Mouse (Mus musculus) thymus, postnatal 10 days (tissue): ENCODE measurements at regions not wholly inside any gene's neighbourhood (a gene's known extent, or its start where the extent isn't known, plus 50 kb on each side); places are given as distances from the start of the nearest gene placed in this dataset.
"Not testable (repeated sequence)": the region's sequence is repeated elsewhere in the genome, so short reads cannot be mapped to it uniquely, and the experiment has no call there.

Experiments
- DNase-seq, 2 experiments: peaks; one replicate each; pipeline ENCODE4 v3.0.0; 2021; ENCODE audit warnings: low spot score in 2 of 2

- not testable (repeated sequence) for DNase-seq
These were observed 84.3 kb downstream of the 1810013L24Rik start for GRCm38 (mm10) chr16:8914183-8914582.

DNA sequence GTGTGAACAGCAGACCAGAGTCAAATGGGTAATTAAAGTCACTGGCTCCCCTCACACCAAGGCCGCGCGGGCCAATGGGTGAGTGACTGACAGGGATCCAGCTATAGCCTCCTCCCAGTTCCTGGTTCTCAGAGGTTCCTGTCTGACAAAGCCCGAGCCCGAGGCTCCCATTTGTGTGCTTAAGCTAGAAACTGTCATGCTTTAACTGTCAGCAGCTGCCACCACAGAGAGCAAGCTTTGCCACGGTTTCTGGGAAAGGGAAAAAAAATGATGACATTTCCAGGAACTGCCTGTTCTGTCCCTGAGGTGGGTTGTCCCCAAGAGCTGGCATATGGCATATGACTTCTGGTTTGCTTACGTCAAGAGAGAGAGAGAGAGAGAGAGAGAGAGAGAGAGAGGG is 86.2 kb downstream of the 1810013L24Rik start:
- DNase-seq = no peak

GRCm38 (mm10) chr16:8918741-8919535 is 89.0 kb downstream of the 1810013L24Rik start:
- DNase-seq = no peak

GRCm38 (mm10) chr16:8924732-8925131 is 94.8 kb downstream of the 1810013L24Rik start:
- no peak for DNase-seq

- no peak for DNase-seq
These were observed 102.1 kb downstream of the 1810013L24Rik start for GRCm38 (mm10) chr16:8931961-8932360.

DNA sequence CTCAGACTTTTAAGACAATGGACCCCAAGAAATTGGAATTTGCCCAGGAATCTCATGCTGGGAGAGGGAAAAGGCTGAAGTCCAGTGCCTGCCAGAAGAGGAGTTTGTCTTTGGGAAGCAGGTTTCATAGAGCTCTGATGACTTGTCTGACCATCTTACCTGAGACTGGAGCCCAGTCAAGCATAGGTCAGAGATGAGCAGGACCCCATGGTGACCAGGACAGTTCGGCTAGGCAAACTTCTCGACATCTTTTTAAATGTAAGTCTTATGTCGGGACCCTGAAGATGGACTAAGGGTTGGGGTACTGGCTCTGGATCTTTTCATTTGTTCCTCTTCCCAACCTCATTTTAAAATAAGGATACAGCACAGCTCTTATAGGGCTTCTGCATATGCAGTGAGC is 103.2 kb downstream of the 1810013L24Rik start:
- DNase-seq = no peak

- no peak for DNase-seq
These were observed 106.5 kb downstream of the 1810013L24Rik start for GRCm38 (mm10) chr16:8936446-8936845.

DNA sequence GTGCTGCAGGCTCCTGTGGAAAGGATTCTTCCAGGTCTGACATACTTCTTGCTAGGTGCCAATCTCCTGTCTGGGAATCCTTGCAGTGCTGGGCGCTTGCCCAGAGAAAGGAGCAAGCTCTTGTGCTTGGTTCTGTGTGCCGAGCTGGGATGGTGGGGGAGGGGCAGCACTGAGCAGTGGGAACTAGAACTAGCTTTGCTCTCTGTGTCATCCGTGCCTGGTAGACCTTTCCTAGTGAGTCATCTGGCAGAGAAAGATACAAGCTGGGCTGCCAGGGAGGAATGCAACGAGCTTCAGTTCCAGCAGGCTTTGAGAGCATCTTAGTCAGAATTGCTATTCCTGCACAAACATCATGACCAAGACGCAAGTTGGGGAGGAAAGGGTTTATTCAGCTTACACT is 108.6 kb downstream of the 1810013L24Rik start:
- DNase-seq = no peak

DNA sequence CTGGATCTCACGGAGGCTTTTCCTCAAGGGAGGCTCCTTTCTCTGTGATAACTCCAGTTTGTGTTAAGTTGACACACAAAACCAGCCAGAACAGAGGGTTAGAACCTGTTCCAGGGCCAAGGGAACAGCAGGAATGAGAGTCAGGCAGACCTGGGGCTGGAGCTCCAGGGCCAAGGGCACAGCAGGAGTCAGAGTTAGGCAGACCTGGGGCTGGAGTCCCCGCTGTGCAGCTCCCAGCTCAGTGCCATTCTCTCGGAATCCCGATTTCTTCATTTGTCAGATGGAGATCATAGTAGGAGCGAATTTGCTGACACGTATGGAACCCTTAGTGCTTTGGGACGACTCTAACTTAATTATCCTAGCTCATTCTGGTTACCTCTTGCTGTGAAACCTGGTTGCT is 109.2 kb downstream of the 1810013L24Rik start:
- DNase-seq = no peak

GRCm38 (mm10) chr16:8944412-8945102 is 114.7 kb downstream of the 1810013L24Rik start:
- DNase-seq = no peak

- DNase-seq = no peak
These were observed 117.9 kb downstream of the 1810013L24Rik start for GRCm38 (mm10) chr16:8947846-8948245.

DNA sequence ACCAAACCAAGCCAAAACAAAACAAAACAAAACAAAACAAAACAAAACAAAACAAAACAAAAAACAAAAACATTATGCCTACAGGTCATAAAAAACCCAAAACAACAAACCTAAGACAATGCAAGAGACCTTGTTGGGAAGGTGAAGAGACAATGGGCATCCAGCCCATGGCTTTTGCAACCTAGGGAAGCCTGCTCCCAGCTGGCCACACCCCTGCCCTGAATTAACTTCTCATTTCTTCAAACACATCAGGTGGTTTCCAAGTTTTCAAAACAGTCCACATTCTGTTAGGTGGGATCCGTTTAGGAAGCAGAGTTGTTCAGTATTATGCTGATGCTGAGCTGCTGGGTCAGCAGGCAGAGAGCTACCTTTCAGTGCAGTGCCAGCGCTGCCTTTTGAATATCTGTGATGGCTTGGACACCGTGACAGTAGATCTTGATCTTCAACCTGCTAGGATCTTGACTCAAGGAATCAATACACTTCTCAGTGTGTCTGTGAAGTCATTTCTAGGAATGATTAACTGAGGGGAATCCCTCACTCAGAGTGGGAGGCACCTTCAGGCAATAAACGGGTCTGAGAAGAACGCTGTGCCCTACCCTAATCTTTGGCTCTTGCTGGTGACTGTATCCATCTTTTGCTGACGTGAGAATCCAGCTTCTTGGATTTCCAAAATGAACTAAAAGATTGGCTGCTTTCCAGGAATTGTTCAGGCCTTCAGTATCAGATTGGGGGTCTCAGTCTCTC is 121.4 kb downstream of the 1810013L24Rik start:
- DNase-seq = no peak

DNA sequence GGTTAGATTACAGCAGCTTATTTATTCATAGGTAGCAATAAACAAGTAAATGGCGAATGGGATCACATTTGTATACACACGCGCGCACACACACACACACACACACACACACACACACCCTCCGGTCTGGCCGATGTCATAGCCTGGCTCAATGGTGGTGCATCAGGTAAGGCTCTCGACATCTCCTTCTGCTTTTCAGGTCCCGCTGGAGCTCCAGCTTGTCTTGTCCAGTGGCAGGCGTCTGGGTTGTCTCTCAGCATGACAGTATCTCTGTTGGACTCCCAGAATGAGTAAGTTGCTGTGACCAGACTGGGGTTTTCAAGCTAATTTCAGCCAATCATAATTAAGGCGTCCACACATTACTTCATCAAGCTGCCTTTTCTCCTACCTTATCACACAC is 131.8 kb downstream of the 1810013L24Rik start:
- DNase-seq = no peak

GRCm38 (mm10) chr16:8993521-8994250 is 163.8 kb downstream of the 1810013L24Rik start:
- DNase-seq = no peak

DNA sequence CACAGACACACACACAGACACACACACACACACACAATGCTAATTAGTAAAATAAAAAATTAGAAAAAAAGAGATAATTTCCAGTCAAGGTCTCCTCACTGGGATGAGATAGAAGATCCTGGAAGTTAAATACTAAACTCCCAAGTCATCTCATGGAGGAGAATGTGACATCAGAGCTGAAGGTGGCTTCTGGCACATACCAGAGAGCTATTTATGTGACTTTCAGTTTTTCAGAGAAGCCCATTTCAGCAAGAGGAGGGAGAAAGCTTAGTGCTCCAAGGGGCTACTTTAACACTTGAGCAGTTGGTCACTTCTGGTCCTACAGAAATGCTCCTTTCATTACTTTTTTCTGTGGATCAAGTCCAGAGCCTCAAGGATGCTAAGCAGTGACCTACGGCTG is 164.6 kb downstream of the 1810013L24Rik start:
- no peak for DNase-seq

DNA sequence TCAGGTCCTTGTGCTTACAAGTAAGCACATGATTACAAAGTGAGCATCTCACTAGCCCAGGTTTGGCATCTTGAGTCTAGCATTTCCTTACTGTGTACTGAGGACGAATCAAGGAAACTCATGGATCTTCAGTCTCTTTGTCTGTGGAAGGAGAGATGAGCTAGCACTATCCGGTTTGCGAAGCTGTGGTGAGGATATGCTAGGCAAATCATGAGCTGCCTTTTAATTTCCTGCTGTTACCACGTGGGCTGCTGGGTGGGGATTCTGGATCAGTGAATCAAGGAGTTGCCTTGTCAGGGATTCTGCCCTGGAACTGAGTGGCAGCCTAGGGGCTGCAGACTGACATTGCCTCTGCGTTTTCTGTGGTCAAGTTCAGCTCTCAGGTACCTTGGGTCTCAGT is 167.3 kb downstream of the 1810013L24Rik start:
- no peak for DNase-seq

DNA sequence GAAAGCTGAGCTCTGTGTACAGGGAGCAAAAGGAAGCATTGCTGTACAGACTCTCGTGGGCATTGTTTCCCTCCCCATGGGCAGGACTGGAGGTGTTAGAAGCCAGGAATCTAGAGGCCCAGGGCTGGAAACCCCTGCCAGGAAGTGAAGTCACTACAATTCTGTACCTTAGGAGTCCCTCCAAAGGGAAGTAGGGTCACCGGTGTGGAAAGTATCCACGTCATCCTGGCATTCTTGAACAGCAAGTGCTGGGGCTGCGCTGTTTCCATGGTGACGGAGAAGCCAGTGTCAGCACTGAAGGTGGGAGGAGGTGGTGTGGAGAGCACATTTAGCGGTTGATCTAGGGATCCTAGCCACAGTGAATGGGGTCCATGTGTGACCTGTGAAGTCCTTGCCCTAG is 174.1 kb downstream of the 1810013L24Rik start:
- no peak for DNase-seq

GRCm38 (mm10) chr16:9005933-9006332 is 176.0 kb downstream of the 1810013L24Rik start:
- DNase-seq = no peak

GRCm38 (mm10) chr16:9009361-9010083 is 179.6 kb downstream of the 1810013L24Rik start:
- DNase-seq = peak; percentile 12 to 56

GRCm38 (mm10) chr16:9011077-9011476 is 181.2 kb downstream of the 1810013L24Rik start:
- no peak for DNase-seq

- no peak for DNase-seq
These were observed 181.8 kb downstream of the 1810013L24Rik start for GRCm38 (mm10) chr16:9011691-9012090.
